Mouse (Mus musculus): ENCODE measurements around the gene Ralgapb. TPM values are rescaled to one million over a fixed set of nuclear protein-coding genes. Genes with fewer than 3 reads are reported as not detected.

The Ralgapb gene
- polyA plus RNA-seq, 1 experiment = 25.9 TPM

GRCm38 (mm10) chr2:158513821-158514336 is 104.2 kb downstream of the Ralgapb start:
- DNase-seq (ENCODE audit: low spot score) = no peak

GRCm38 (mm10) chr2:158518583-158518982 is 108.9 kb downstream of the Ralgapb start:
- DNase-seq (ENCODE audit: low spot score) = no peak

DNA sequence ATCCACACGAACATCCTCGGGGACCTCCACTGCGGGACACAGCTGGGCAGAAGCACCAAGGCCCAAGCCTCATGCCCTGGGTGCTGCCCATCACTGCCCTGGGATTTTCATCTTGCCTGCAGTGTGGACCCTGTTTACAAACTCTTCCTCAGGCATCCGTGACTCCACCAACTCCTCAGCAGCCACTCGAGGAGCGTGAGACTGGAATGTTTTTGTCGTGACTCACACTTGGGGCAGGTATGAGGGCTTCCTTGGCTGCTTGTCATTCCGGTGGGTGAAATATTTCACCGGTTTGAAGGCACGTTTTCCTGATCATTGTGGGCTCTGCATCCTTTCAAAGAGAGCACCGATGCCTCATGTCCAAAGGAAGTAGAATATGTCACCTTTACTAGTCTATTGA is 109.4 kb downstream of the Ralgapb start:
- no peak for DNase-seq (ENCODE audit: low spot score)

DNA sequence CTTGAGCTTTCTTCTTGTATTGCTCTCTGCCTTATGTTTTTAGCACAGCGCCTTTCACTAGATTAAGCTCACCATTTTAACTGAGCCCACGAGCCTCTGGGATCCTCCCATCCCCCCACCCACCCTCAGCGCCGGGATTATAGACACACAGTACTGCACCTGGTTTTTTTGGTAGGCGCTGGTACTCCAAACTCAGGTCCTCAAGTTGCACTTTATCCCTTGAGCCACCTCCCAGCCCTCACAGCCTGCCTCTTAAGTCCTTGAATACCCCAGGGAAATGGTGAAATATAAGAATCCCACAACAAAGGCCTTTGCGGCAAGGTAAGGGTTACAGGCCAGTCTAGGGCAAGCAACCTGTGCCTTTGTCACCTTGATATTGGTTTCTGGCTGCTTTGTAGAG is 110.2 kb downstream of the Ralgapb start:
- no peak for DNase-seq (ENCODE audit: low spot score)

DNA sequence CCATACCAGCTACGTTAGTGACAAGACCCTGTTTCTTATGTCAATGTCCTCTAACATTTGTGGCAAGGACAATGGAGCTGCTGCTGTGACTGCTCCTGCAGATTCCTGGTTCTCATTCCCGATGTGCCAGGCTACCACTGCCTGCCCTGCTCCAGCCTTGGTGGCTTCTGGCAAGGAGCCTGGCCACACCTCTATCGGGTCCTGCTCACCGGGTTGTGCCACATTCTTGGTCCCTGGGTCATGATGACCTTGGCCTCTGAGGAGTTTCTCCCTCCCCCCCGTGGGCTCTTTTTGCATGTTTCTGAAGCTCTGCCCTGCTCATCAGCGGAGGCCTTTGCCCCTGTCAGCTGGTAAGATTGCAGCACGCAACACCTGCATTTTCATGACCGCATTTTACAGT is 113.4 kb downstream of the Ralgapb start:
- DNase-seq (ENCODE audit: low spot score) = no peak

DNA sequence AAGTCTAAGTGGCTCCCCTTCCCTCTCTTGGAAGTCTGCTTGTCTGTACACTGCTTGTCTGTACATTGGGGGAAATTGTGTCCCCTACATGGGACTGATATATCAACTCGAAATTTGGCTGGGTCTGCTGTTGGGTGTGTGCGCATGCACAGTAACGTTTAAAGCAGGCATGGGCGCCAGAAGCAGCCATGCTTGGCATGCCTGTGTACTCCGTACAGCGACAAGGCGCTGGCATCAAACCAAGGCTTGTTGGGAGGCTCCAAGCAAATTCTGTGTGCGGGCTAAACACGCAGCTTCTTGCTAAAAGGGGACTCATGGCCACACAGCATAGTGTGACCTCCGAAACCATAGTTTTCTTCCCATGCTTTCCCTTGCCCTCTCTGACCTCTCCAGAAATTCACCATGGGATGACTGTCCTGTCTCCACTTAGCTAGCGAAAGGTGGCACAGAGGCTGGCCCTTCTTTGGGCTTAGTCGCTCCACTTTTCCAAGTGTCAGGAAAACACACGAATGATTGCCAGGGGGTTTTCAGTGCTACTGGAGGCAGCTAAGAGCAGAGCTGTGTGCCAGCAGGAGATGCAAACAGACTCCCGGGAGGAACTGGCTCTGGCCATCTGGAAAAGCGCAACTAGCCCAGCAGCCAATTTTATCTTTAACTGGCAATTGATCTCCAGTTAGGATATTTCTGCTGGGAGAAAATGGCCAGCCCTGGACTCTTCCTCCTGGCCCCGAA is 114.6 kb downstream of the Ralgapb start:
- DNase-seq (ENCODE audit: low spot score) = no peak

GRCm38 (mm10) chr2:158534090-158534489 is 124.4 kb downstream of the Ralgapb start:
- no peak for DNase-seq (ENCODE audit: low spot score)

DNA sequence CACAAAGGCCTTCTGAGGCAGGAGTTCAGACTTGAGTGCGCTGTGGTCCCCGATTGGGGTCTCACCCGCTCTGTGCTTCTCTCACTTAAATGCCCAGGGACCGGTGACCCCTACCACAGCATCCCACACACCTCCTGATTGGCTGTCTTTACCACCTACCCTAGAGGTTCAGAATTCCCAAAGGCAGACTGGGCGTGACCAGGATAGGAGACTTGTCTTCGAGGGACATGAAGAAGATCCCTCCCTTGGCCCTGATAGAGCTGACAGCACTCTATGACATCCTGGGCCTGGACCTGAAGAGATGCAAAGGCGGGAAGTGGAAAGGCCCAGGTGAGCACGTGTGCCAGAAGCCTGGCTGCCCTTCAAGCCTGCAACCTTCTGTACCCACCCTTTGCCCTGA is 124.9 kb downstream of the Ralgapb start:
- DNase-seq (ENCODE audit: low spot score) = no peak

DNA sequence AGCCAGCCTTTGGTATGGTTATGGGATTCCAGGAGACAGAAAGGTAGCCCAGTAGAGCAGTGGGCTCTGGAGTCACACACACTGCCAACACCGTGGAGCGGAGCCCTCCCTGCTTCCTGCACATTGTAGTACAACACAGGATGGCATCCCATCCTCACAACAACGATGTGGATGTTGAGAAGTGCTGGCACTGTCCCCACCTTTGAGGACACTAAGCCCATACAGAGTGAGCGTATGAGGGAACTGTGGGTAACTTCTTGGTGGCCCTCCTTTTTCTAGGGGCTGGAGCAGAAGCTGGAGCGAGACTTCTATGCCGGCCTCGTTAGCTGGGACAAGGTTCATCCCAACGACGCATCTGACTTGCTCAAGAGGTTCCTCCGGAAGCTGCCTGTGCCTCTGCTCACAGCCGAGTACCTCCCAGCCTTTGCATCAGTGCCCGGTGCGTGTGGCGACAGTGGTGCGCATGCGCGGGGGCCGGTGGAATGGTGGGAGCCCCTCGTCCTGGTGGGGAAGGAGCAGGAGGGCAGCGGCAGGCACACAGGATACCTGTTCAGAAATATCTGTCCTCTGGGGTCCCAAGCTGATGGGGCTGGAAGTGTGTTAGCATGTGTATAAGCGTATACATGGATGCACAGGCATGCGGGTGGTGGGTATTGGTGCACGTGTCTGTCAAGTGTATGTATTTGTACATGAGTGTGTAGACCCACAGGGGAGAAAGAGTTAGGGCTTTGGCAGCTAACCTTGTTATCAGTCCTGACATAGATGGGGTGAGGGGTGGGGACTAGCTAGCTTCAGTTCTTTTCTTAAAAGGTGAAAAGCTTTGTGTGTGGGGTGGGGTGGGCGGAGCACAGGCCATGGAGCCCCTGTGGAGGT is 130.0 kb downstream of the Ralgapb start:
- no peak for DNase-seq (ENCODE audit: low spot score)

GRCm38 (mm10) chr2:158541286-158541685 is 131.6 kb downstream of the Ralgapb start:
- no peak for DNase-seq (ENCODE audit: low spot score)

- DNase-seq (ENCODE audit: low spot score) = no peak
Observed at GRCm38 (mm10) chr2:158545266-158545665, 135.6 kb downstream of the Ralgapb start.

DNA sequence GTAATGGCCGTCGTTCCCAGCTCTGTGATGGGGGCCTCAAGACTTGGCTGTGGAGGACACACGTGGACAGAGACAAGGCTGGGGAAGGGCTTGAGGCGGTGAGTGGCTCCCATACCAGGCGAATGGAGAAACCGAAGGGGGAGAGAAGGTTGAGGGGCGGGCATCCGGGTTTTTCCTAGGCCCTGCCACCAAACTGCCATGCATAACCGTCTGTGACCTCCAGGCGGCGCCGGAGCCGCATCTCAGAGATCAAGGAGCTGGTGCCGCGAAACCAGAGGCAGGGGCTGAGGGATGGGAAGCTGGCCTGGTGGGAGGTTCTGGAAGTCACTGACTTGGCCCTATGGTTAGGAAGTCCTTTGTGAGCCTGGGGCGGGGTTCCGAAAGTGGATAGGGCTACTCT is 137.1 kb downstream of the Ralgapb start:
- DNase-seq (ENCODE audit: low spot score) = no peak

Other genes with a start within 250 kb of the Ralgapb start
- gene D630003M21Rik, start 180.6 kb upstream of the Ralgapb start, polyA plus RNA-seq (2012; rRNA removed) = 1.9 and 2.5 TPM in 2 replicates
- gene Bpi, start 151.8 kb upstream of the Ralgapb start, polyA plus RNA-seq (2012; rRNA removed) = not detected in 2 replicates
- 107 and 122 TPM in 2 replicates for gene Lbp, start 103.4 kb upstream of the Ralgapb start, polyA plus RNA-seq (2012; rRNA removed)
- 42.5 and 79.4 TPM in 2 replicates for gene Snhg11, start 34.2 kb upstream of the Ralgapb start, polyA plus RNA-seq (2012; rRNA removed)
- gene Adig, start 92.8 kb downstream of the Ralgapb start, polyA plus RNA-seq (2012; rRNA removed) = 4.7 and 9.4 TPM in 2 replicates
- 30.7 and 38.4 TPM in 2 replicates for gene Arhgap40, start 102.9 kb downstream of the Ralgapb start, polyA plus RNA-seq (2012; rRNA removed)
- gene Slc32a1, start 200.9 kb downstream of the Ralgapb start, polyA plus RNA-seq (2012; rRNA removed) = not detected in 2 replicates
- gene Actr5, start 215.0 kb downstream of the Ralgapb start, polyA plus RNA-seq (2012; rRNA removed) = 6.6 and 7.4 TPM in 2 replicates